Mouse (Mus musculus): ENCODE results near the gene Gm10300. TPM values are rescaled to one million over a fixed set of nuclear protein-coding genes. Genes with fewer than 3 reads are reported as not detected.

Gene Gm10300
- polyA plus RNA-seq, 1 experiment from 2014 or later, result 0.18 TPM

DNA sequence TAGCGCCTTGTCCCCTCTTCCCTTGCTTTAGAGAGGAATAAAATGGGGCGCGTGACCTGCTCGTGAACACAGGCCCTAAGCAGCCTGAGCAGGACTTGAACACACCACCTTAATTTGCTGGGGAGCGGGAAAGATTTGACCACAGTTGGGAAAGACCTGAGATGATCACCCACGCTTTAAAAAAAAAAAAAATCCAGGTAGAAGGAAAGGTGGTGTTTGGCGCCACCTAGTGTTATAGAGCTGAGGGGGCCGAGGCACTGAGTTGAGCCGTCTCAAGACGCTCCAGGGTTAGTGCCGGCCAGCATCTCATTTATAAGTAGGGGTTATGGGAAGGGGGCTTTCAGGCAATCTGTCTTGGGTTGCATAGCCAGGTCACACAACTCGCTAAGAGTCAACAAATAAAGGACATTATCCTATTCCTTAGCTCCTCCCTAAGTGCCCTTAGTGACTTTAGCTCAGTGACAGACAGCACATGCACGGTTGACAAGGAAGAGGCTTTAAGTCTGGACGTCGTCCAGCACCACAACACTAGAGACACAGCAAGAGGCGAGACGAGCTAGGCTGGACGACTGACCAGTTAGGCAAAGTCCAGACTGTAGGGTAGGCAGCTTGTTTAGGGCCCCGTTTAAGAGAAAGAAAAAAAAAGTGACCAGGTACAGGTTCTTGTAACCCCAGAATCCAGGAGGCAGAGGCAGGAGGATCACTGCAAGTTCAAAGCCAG, 5.2 kb downstream of the Gm10300 start:
- no peak overlapping the region for H3K4me3 ChIP-seq (ENCODE audit: low read depth, low read length)
- no peaks in the 10 kb centered on the region for H3K9me3 ChIP-seq (ENCODE audit: low read length)
- 0 out of 2 replicates have a peak overlapping the region, but pooled peaks have one; percentile 100 for H3K27ac ChIP-seq (ENCODE audit: low read depth)
- WGBS (ENCODE audit: insufficient replicate concordance), result 13% methylated on average over 19 of the region's 19 CpGs
- no peaks in the 10 kb centered on the region for H3K27me3 ChIP-seq (ENCODE audit: insufficient read depth, low read length)
- H3K4me2 ChIP-seq (ENCODE audit: low read depth, low read length), result peak overlapping the region; percentile 85
- H3K9ac ChIP-seq (replicated peaks), result no peak overlapping the region
- peaks cover 40% of the 10 kb centered on the region for H3K4me1 ChIP-seq (ENCODE audit: insufficient read depth)
- DNase-seq (peak; percentile 85), ATAC-seq (no peak)
- peak; percentile 96 for TF ChIP-seq CTCF (IDR thresholded peaks at IDR 0.05; ENCODE audit: low read depth)
- TF ChIP-seq EP300 (IDR thresholded peaks at IDR 0.05; ENCODE audit: low read depth), result no peak; the same call in 1 of the 2 replicates
- H3K36me3 ChIP-seq (replicated peaks; ENCODE audit: insufficient read depth, low read length), result no peaks in the 10 kb centered on the region

DNA sequence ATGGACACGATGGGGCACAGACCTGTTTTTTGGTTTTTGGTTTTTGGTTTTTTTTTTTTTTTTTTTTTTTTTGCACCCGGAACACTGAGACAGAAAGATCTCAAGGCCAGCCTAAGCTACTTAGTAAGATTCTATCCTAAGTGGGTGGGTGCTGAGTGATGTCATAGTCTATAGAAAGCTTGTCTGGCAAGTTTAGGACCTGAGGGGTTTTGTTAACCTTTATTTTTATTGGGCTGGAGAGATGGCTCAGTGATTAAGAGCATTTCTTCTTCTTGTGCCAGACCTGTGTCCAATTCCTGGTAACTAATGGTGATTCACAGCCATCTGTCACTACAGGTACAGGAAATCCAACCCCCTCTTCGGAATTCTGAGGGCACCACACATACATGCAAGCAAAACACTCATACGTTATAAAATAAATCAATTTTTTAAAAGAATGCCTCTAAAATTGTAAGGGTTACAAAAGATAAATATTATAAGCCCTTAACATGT, 6.0 kb downstream of the Gm10300 start:
- Histone ChIP-seq H3K9me3 (ENCODE audit: low read length) (no peaks in the 10 kb centered on the region), H3K36me3 (replicated peaks; ENCODE audit: insufficient read depth, low read length) (no peaks in the 10 kb centered on the region), H3K27ac (ENCODE audit: low read depth) (no peak overlapping the region), H3K4me3 (ENCODE audit: low read depth, low read length) (no peak overlapping the region), H3K4me2 (ENCODE audit: low read depth, low read length) (no peak overlapping the region), H3K9ac (replicated peaks) (no peak overlapping the region), H3K27me3 (ENCODE audit: insufficient read depth, low read length) (no peaks in the 10 kb centered on the region), H3K4me1 (ENCODE audit: insufficient read depth) (peaks cover 38% of the 10 kb centered on the region)
- ATAC-seq (no peak), DNase-seq (no peak)
- no peak for TF ChIP-seq EP300 (IDR thresholded peaks at IDR 0.05; ENCODE audit: low read depth)
- no peak for TF ChIP-seq CTCF (IDR thresholded peaks at IDR 0.05; ENCODE audit: low read depth)
- WGBS (ENCODE audit: insufficient replicate concordance), result 70% methylated on average over 4 of the region's 4 CpGs

GRCm38 (mm10) chr4:132085114-132085513, 10.6 kb downstream of the Gm10300 start:
- WGBS (ENCODE audit: insufficient replicate concordance), result 50% methylated on average over 7 of the region's 7 CpGs
- Histone ChIP-seq H3K27me3 (ENCODE audit: insufficient read depth, low read length) (no peaks in the 10 kb centered on the region), H3K36me3 (replicated peaks; ENCODE audit: insufficient read depth, low read length) (no peaks in the 10 kb centered on the region), H3K27ac (ENCODE audit: low read depth) (no peak overlapping the region), H3K9me3 (ENCODE audit: low read length) (no peaks in the 10 kb centered on the region), H3K4me2 (ENCODE audit: low read depth, low read length) (no peak overlapping the region), H3K9ac (replicated peaks) (no peak overlapping the region), H3K4me3 (ENCODE audit: low read depth, low read length) (no peak overlapping the region), H3K4me1 (ENCODE audit: insufficient read depth) (no peaks in the 10 kb centered on the region)
- ATAC-seq, result no peak
- TF ChIP-seq EP300 (IDR thresholded peaks at IDR 0.05; ENCODE audit: low read depth), result no peak
- TF ChIP-seq CTCF (IDR thresholded peaks at IDR 0.05; ENCODE audit: low read depth), result no peak
- no peak for DNase-seq

DNA sequence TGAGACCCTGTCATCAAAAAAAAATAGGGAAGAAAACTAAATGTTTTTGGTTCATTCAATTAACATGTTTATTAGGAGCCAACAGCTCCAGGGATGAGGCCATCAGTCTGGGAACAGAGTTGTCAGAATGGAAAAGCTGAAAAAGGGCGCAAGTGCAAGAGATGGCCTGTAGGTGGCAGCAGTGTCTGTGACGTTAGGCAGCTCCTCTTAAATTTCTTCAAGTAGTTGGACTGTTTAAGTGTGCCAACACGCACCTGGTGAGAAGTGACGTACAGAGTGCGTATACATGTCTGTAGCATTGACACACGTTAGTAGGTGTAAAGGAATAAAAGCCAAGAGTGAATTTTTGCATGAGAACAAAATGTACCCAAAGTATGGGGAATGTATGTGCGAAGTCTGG, 14.4 kb downstream of the Gm10300 start:
- peak; percentile 95 for TF ChIP-seq CTCF (IDR thresholded peaks at IDR 0.05; ENCODE audit: low read depth)
- no peak for TF ChIP-seq EP300 (IDR thresholded peaks at IDR 0.05; ENCODE audit: low read depth)
- Histone ChIP-seq H3K27me3 (ENCODE audit: insufficient read depth, low read length) (no peaks in the 10 kb centered on the region), H3K36me3 (replicated peaks; ENCODE audit: insufficient read depth, low read length) (no peaks in the 10 kb centered on the region), H3K4me2 (ENCODE audit: low read depth, low read length) (no peak overlapping the region), H3K27ac (ENCODE audit: low read depth) (no peak overlapping the region), H3K4me1 (ENCODE audit: insufficient read depth) (peaks cover 5% of the 10 kb centered on the region; the same call in 1 of the 2 replicates), H3K9ac (replicated peaks) (no peak overlapping the region), H3K4me3 (ENCODE audit: low read depth, low read length) (no peak overlapping the region), H3K9me3 (ENCODE audit: low read length) (no peaks in the 10 kb centered on the region)
- 20% methylated on average over 7 of the region's 7 CpGs for WGBS (ENCODE audit: insufficient replicate concordance)
- ATAC-seq (no peak), DNase-seq (peak; percentile 75)

DNA sequence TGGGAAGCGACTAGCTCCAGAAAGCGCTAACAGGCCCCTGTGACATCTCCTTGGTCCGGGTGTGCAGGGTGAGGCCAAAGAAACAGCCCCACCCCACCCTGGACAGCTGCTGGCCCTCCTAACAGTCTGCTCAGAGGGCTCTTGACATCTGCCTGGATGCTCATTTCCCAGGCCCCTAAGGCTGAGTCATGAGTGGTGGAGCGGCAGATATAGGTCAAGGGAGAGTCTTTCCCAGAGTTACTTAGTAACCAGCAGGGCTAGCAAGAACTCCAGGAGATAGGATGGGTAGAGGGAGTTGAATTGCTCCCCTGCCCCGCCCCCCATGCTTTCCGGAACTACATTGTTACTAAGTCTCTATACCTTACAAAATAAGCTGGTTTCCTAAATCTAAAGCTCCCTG, 18.6 kb downstream of the Gm10300 start:
- 72% methylated on average over 6 of the region's 6 CpGs for WGBS (ENCODE audit: insufficient replicate concordance)
- no peak overlapping the region for H3K9ac ChIP-seq (replicated peaks)
- no peaks in the 10 kb centered on the region for H3K9me3 ChIP-seq (ENCODE audit: low read length)
- peaks cover 8% of the 10 kb centered on the region; the same call in 1 of the 2 replicates for H3K4me1 ChIP-seq (ENCODE audit: insufficient read depth)
- ATAC-seq (peak; percentile 43; the same call in 1 of the 2 replicates), DNase-seq (no peak)
- H3K4me3 ChIP-seq (ENCODE audit: low read depth, low read length), result no peak overlapping the region
- no peak overlapping the region for H3K27ac ChIP-seq (ENCODE audit: low read depth)
- H3K4me2 ChIP-seq (ENCODE audit: low read depth, low read length), result no peak overlapping the region
- TF ChIP-seq CTCF (IDR thresholded peaks at IDR 0.05; ENCODE audit: low read depth) (no peak), EP300 (IDR thresholded peaks at IDR 0.05; ENCODE audit: low read depth) (no peak)
- no peaks in the 10 kb centered on the region for H3K27me3 ChIP-seq (ENCODE audit: insufficient read depth, low read length)
- no peaks in the 10 kb centered on the region for H3K36me3 ChIP-seq (replicated peaks; ENCODE audit: insufficient read depth, low read length)

GRCm38 (mm10) chr4:132093928-132094327, 19.4 kb downstream of the Gm10300 start:
- Histone ChIP-seq H3K4me2 (ENCODE audit: low read depth, low read length) (no peak overlapping the region), H3K27ac (ENCODE audit: low read depth) (no peak overlapping the region), H3K4me3 (ENCODE audit: low read depth, low read length) (no peak overlapping the region), H3K4me1 (ENCODE audit: insufficient read depth) (peaks cover 8% of the 10 kb centered on the region; the same call in 1 of the 2 replicates), H3K36me3 (replicated peaks; ENCODE audit: insufficient read depth, low read length) (no peaks in the 10 kb centered on the region), H3K9ac (replicated peaks) (no peak overlapping the region), H3K27me3 (ENCODE audit: insufficient read depth, low read length) (no peaks in the 10 kb centered on the region), H3K9me3 (ENCODE audit: low read length) (no peaks in the 10 kb centered on the region)
- DNase-seq, result no peak
- ATAC-seq, result no peak
- TF ChIP-seq CTCF (IDR thresholded peaks at IDR 0.05; ENCODE audit: low read depth), result no peak
- no peak for TF ChIP-seq EP300 (IDR thresholded peaks at IDR 0.05; ENCODE audit: low read depth)
- WGBS (ENCODE audit: insufficient replicate concordance), result 73% methylated on average over 5 of the region's 5 CpGs
